Mouse (Mus musculus) retina, embryonic 14.5 days (tissue): Measurements from ENCODE around the gene Cdc42bpa.

Source experiments
- DNase-seq: peaks from one replicate; pipeline ENCODE4 v3.0.0-alpha.2; 2015; ENCODE audit warnings: low spot score

The Cdc42bpa gene

GRCm38 (mm10) chr1:180191651-180192220 is 231.5 kb downstream of the Cdc42bpa start:
- DNase-seq, result no peak

GRCm38 (mm10) chr1:180192866-180193265 is 232.6 kb downstream of the Cdc42bpa start:
- DNase-seq, result no peak

- no peak for DNase-seq
These were observed 233.2 kb downstream of the Cdc42bpa start for GRCm38 (mm10) chr1:180193391-180193935.

GRCm38 (mm10) chr1:180194048-180194447 is 233.8 kb downstream of the Cdc42bpa start:
- no peak for DNase-seq

GRCm38 (mm10) chr1:180194781-180195471 is 234.7 kb downstream of the Cdc42bpa start:
- DNase-seq, result peak; percentile 54

GRCm38 (mm10) chr1:180195703-180196381 is 235.6 kb downstream of the Cdc42bpa start:
- peak; percentile 98 for DNase-seq

GRCm38 (mm10) chr1:180196508-180196907 is 236.2 kb downstream of the Cdc42bpa start:
- DNase-seq, result no peak

GRCm38 (mm10) chr1:180197956-180198355 is 237.7 kb downstream of the Cdc42bpa start:
- no peak for DNase-seq

- DNase-seq, result no peak
These were observed 238.9 kb downstream of the Cdc42bpa start, which contains the start of gene Coq8a for GRCm38 (mm10) chr1:180198959-180199714. TSS of gene Coq8a (minus strand) at chr1:180199602.

GRCm38 (mm10) chr1:180199715-180200050 is 239.4 kb downstream of the Cdc42bpa start:
- DNase-seq, result no peak

GRCm38 (mm10) chr1:180200722-180201121 is 240.4 kb downstream of the Cdc42bpa start:
- DNase-seq, result no peak

- no peak for DNase-seq
These were observed 248.1 kb downstream of the Cdc42bpa start for GRCm38 (mm10) chr1:180208370-180208769.

GRCm38 (mm10) chr1:180210031-180210432 is 249.8 kb downstream of the Cdc42bpa start:
- no peak for DNase-seq

GRCm38 (mm10) chr1:180210781-180211271 is 250.6 kb downstream of the Cdc42bpa start:
- DNase-seq, result no peak

- no peak for DNase-seq
These were observed 252.6 kb downstream of the Cdc42bpa start for GRCm38 (mm10) chr1:180212911-180213310.

GRCm38 (mm10) chr1:180215044-180215443 is 254.8 kb downstream of the Cdc42bpa start:
- peak; percentile 89 for DNase-seq
